Mouse (Mus musculus) midbrain, embryonic 11.5 days (tissue): ENCODE data around the gene Pus7l. TPM values are rescaled to one million over a fixed set of nuclear protein-coding genes. Genes with fewer than 3 reads are reported as not detected.
A peak's percentile ranks its signal among the peaks of the same experiment; 100 is the strongest.

Experiments
- ATAC-seq: fragments of 200-750 bp; cut with Nextera tagmentation; 2 replicates; pipeline ENCODE4 v1.8.0; 2017; ENCODE audit warnings: moderate TSS enrichment, moderate library complexity; ENCODE audit not compliant: low FRiP score
- DNase-seq: peaks from one replicate; pipeline ENCODE4 v3.0.0; 2015; ENCODE audit warnings: low spot score; ENCODE audit errors: missing footprints
- H3K27ac ChIP-seq: fragments of 300-500 bp; sonication (generic); 2 replicates; pipeline ENCODE4 v1.5.1; 2014; ENCODE audit warnings: low read depth, low read length
- H3K27me3 ChIP-seq: fragments of 300-500 bp; sonication (generic); 2 replicates; pipeline ENCODE4 v1.6.1; 2014; ENCODE audit warnings: mild to moderate bottlenecking, low read length, moderate library complexity, mixed read lengths; ENCODE audit not compliant: control insufficient read depth, insufficient read depth
- H3K36me3 ChIP-seq: fragments of 300-500 bp; sonication (generic); 2 replicates; pipeline ENCODE4 v1.6.1; 2014; ENCODE audit warnings: mild to moderate bottlenecking, low read length, moderate library complexity, mixed read lengths; ENCODE audit not compliant: control insufficient read depth, insufficient read depth
- H3K4me1 ChIP-seq: fragments of 300-500 bp; sonication (generic); 2 replicates; pipeline ENCODE4 v1.6.1; 2014; ENCODE audit warnings: low read length; ENCODE audit not compliant: control insufficient read depth, insufficient read depth
- H3K4me2 ChIP-seq: fragments of 300-500 bp; sonication (generic); 2 replicates; pipeline ENCODE4 v1.6.1; 2014; ENCODE audit warnings: mild to moderate bottlenecking, moderate library complexity
- H3K4me3 ChIP-seq: fragments of 300-500 bp; sonication (generic); 2 replicates; pipeline ENCODE4 v1.5.1; 2014; ENCODE audit warnings: low read depth, low read length
- H3K9ac ChIP-seq: fragments of 300-500 bp; sonication (generic); 2 replicates; pipeline ENCODE4 v1.6.1; 2014; ENCODE audit warnings: low read length
- H3K9me3 ChIP-seq: fragments of 300-500 bp; sonication (generic); 2 replicates; pipeline ENCODE4 v1.6.1; 2016; ENCODE audit warnings: low read length; ENCODE audit not compliant: control insufficient read depth
- WGBS: fragments of 180-500 bp; shearing (Covaris S2); extraction: QIAGEN DNeasy Blood & Tissue Kit; methylation state at CpG from one replicate; pipeline ENCODE4 v1.1.7; 2014; 5-methylcytosine and 5-hydroxymethylcytosine counted together
- polyA plus RNA-seq: library from polyadenylated mRNA; unstranded; fragments of >200 nt; fragmentation: Nextera tagmentation; extraction: Ambion mirVana; gene quantifications from 2 replicates; pipeline ENCODE4 v1.2.1, GENCODE M21; 2014

Pus7l gene
- polyA plus RNA-seq, 1 experiment from 2014 or later, result 7.9 TPM

- Histone ChIP-seq H3K36me3 (no peaks in the 10 kb centered on the region), H3K9ac (no peak overlapping the region), H3K4me2 (no peak overlapping the region), H3K9me3 (no peaks in the 10 kb centered on the region), H3K27ac (no peak overlapping the region), H3K4me1 (no peaks in the 10 kb centered on the region), H3K27me3 (no peaks in the 10 kb centered on the region), H3K4me3 (no peak overlapping the region)
- ATAC-seq, result no peak
- no peak for DNase-seq
- WGBS, result 89% methylated on average over 28 of the region's 28 CpGs
Measured at GRCm38 (mm10) chr15:94523251-94523650, 20.1 kb downstream of the Pus7l start.

- no peak overlapping the region for H3K27ac ChIP-seq
- no peaks in the 10 kb centered on the region for H3K9me3 ChIP-seq
- no peak for DNase-seq
- no peak overlapping the region for H3K4me2 ChIP-seq
- H3K36me3 ChIP-seq, result no peaks in the 10 kb centered on the region
- H3K4me3 ChIP-seq, result no peak overlapping the region
- no peaks in the 10 kb centered on the region for H3K27me3 ChIP-seq
- 79% methylated on average over 5 of the region's 5 CpGs for WGBS
- H3K9ac ChIP-seq, result no peak overlapping the region
- no peaks in the 10 kb centered on the region for H3K4me1 ChIP-seq
- no peak for ATAC-seq
Measured at GRCm38 (mm10) chr15:94520959-94521358, 22.4 kb downstream of the Pus7l start.

- Histone ChIP-seq H3K27me3 (no peaks in the 10 kb centered on the region), H3K4me2 (no peak overlapping the region), H3K36me3 (no peaks in the 10 kb centered on the region), H3K9ac (no peak overlapping the region), H3K4me1 (no peaks in the 10 kb centered on the region), H3K4me3 (no peak overlapping the region), H3K9me3 (no peaks in the 10 kb centered on the region), H3K27ac (no peak overlapping the region)
- peak; percentile 89 for DNase-seq
- WGBS, result 52% methylated on average over 9 of the region's 9 CpGs
- ATAC-seq, result peak; percentile 62; the same call in 1 of the 2 replicates
Measured at GRCm38 (mm10) chr15:94520205-94520900, 23.0 kb downstream of the Pus7l start.

DNA sequence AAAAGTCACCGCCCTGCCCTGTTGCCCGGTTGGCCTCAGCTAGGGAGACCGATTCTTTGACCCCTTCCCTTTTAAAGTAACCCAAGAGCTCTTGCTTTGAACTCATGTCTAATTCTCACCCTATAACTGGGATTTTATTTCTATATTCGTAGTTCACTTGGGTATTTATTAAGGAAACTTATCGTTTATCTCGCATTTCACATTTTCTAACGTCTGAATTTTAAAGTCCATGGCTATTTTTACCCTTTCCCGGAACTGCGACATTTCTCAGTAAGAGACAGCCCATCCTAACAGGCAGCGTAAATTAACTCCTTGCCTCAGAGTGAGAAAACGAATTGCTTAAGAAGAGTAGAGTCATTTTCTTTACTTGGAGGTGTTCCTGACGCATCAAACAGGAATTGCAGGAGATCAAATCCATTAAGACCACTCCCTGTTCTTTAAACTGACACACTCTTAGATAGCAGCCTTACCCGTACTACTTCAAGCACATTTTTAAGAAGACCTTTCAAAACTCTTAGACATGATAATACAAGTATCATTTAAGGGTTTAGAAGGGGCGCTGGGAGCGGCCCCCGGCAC is 25.3 kb downstream of the Pus7l start:
- Histone ChIP-seq H3K27ac (no peak overlapping the region), H3K36me3 (no peaks in the 10 kb centered on the region), H3K4me3 (no peak overlapping the region), H3K9me3 (no peaks in the 10 kb centered on the region), H3K27me3 (no peaks in the 10 kb centered on the region), H3K9ac (no peak overlapping the region), H3K4me2 (no peak overlapping the region), H3K4me1 (no peaks in the 10 kb centered on the region)
- DNase-seq (no peak), ATAC-seq (no peak)
- 68% methylated on average over 16 of the region's 16 CpGs for WGBS

GRCm38 (mm10) chr15:94503451-94504215 is 39.7 kb downstream of the Pus7l start:
- no peak overlapping the region for H3K4me2 ChIP-seq
- WGBS, result 82% methylated on average over 12 of the region's 12 CpGs
- no peaks in the 10 kb centered on the region for H3K36me3 ChIP-seq
- H3K9me3 ChIP-seq, result no peaks in the 10 kb centered on the region
- DNase-seq (no peak), ATAC-seq (no peak)
- no peak overlapping the region for H3K4me3 ChIP-seq
- no peak overlapping the region for H3K27ac ChIP-seq
- H3K4me1 ChIP-seq, result no peaks in the 10 kb centered on the region
- H3K27me3 ChIP-seq, result no peaks in the 10 kb centered on the region
- H3K9ac ChIP-seq, result no peak overlapping the region

- WGBS, result 76% methylated on average over 1 of the region's 1 CpGs
- ATAC-seq (no peak), DNase-seq (no peak)
- no peaks in the 10 kb centered on the region for H3K27me3 ChIP-seq
- H3K36me3 ChIP-seq, result no peaks in the 10 kb centered on the region
- no peak overlapping the region for H3K9ac ChIP-seq
- H3K9me3 ChIP-seq, result no peaks in the 10 kb centered on the region; the same call in 1 of the 2 replicates
- no peak overlapping the region for H3K27ac ChIP-seq
- no peak overlapping the region for H3K4me2 ChIP-seq
- H3K4me3 ChIP-seq, result no peak overlapping the region
- H3K4me1 ChIP-seq, result no peaks in the 10 kb centered on the region
Measured at GRCm38 (mm10) chr15:94499260-94499659, 44.1 kb downstream of the Pus7l start.

DNA sequence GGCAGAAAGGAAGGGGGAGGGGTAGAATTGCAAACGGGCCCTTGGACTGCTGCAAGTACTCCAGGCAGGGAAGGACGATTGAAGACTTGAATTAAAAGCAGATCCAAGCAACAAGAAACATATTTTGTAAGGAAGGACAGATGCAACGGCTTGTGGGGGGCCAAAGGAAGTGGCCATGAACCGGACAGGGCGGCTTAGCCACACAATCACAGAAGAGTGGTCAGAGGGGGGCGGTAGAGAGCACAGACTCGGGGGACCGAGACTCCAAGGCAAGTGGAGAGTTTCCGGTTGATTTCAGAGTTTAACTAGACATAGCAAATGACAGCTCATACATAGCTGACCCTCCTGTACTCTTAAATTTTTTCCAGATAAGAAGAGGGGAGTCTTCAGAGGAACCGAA is 47.4 kb downstream of the Pus7l start:
- DNase-seq, result no peak
- Histone ChIP-seq H3K9me3 (no peaks in the 10 kb centered on the region; the same call in 1 of the 2 replicates), H3K4me2 (no peak overlapping the region), H3K27ac (no peak overlapping the region), H3K4me3 (no peak overlapping the region), H3K9ac (no peak overlapping the region), H3K36me3 (no peaks in the 10 kb centered on the region), H3K27me3 (no peaks in the 10 kb centered on the region), H3K4me1 (no peaks in the 10 kb centered on the region)
- ATAC-seq, result no peak
- WGBS, result 72% methylated on average over 10 of the region's 10 CpGs

GRCm38 (mm10) chr15:94494445-94494844 is 48.9 kb downstream of the Pus7l start:
- H3K27me3 ChIP-seq, result no peaks in the 10 kb centered on the region
- no peaks in the 10 kb centered on the region for H3K4me1 ChIP-seq
- H3K9ac ChIP-seq, result no peak overlapping the region

GRCm38 (mm10) chr15:94489433-94489832 is 53.9 kb downstream of the Pus7l start:
- H3K4me1 ChIP-seq, result no peaks in the 10 kb centered on the region
- H3K4me2 ChIP-seq, result no peak overlapping the region
- no peak overlapping the region for H3K9ac ChIP-seq
- WGBS, result 89% methylated on average over 2 of the region's 2 CpGs
- no peaks in the 10 kb centered on the region for H3K27me3 ChIP-seq
- DNase-seq (no peak), ATAC-seq (no peak)
- no peak overlapping the region for H3K4me3 ChIP-seq
- H3K36me3 ChIP-seq, result no peaks in the 10 kb centered on the region
- no peak overlapping the region for H3K27ac ChIP-seq
- no peaks in the 10 kb centered on the region; the same call in 1 of the 2 replicates for H3K9me3 ChIP-seq

More at GRCm38 (mm10) chr15:94494445-94494844, 48.9 kb downstream of the Pus7l start:
- DNase-seq, result no peak
- no peak for ATAC-seq
- Histone ChIP-seq H3K9me3 (no peaks in the 10 kb centered on the region; the same call in 1 of the 2 replicates), H3K4me3 (no peak overlapping the region), H3K36me3 (no peaks in the 10 kb centered on the region), H3K4me2 (no peak overlapping the region), H3K27ac (no peak overlapping the region)
- WGBS, result 94% methylated on average over 1 of the region's 1 CpGs
